Mouse (Mus musculus) cerebellum, postnatal 4 days (tissue): ENCODE data around the gene 4930590J08Rik.
A peak's percentile ranks its signal among the peaks of the same experiment; 100 is the strongest.
"Not testable (repeated sequence)": the region's sequence is repeated elsewhere in the genome, so short reads cannot be mapped to it uniquely, and the experiment has no call there.

Experiments
- DNase-seq, 2 experiments: peaks; one replicate each; pipeline ENCODE4 v3.0.0; 2022; ENCODE audit warnings: low spot score in 2 of 2, mixed read lengths in 1 of 2

Gene 4930590J08Rik

DNA sequence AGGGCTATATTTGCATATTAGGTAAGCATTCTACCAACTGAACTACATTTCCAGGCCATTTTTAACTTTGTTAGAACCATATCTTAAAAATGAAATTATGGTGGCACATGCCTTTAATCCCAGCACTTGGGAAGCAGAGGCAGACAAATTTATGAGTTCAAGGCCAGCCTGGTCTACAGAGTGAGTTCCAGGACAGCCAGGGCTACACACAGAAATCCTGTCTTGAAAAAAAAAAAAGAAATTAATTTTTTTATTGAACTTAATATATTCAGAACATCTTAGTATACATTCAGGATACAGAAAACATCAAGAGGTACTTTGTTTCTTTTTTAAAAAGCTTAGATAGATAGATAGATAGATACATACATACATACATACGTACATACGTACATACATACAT lies at the start of gene 4930590J08Rik:
Gene 4930590J08Rik (plus strand): TSS at position 301 of the 400 bp plus-strand sequence.
- DNase-seq, result not testable (repeated sequence)

- DNase-seq, result no peak
Measured at GRCm38 (mm10) chr6:91858339-91858738, 44.3 kb upstream of the 4930590J08Rik start.

- DNase-seq, result peak in 1 of 2 experiments; percentile 26
Measured at GRCm38 (mm10) chr6:91862848-91863247, 39.8 kb upstream of the 4930590J08Rik start.

DNA sequence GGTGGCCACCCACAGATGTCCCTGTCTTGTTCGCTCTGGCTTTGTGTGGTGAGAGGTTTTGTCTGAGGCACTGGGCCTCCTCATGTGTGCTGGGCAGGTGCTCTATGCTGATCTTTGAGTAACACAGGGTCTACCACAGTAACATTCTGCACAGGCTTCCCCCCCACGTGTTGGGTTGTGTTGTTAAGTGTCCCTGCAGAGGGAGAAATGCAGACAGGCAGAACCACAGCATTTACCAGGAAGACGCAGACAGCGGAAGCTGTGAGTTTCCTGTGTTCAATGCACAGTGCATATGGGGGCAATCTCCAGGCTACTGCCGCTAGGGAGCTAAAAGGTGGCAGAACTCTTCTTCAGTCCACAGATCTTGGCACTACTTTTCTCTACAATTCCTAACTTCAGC lies 38.0 kb upstream of the 4930590J08Rik start:
- no peak for DNase-seq

- DNase-seq, result no peak
Measured at GRCm38 (mm10) chr6:91865601-91866000, 37.0 kb upstream of the 4930590J08Rik start.

GRCm38 (mm10) chr6:91868091-91868490 lies 34.5 kb upstream of the 4930590J08Rik start:
- DNase-seq, result no peak

- DNase-seq, result no peak
Measured at GRCm38 (mm10) chr6:91872781-91873180, 29.8 kb upstream of the 4930590J08Rik start.

DNA sequence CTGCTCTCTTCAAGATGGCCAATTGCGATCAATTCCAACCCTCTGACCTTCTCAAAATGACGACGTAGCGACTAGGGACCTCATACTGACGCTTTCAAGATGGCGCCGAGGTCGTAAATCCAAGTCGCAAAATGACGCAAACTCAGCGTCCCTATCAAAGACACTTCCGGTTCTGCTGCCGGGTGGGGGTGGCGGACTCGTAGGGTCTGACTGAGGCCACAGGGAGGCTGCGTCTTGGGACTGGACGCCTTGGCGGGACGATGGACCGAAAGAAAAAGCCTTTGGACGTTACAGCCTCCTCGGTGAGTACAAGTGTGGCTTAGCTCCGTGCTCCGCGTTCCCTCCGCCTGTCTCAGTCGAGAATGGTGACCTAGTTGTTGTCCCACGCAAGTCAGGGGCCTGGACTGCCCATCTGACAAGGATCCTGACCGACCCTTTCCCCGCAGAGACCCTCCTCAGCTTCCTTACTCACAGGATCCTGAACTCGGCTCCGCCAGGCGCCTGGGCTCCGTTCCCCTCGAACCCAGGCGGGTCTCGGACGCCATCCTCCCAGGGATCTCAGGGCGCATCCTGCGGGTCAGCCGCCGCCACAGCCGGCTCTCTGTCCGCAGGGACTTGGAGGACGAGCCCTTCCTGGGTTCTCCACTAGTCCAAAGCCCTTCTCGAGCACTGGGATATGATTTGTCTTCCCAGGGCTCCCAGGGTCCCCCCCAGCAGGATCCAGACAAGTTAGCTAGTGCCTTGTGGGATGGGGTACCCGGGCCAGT lies 24.5 kb upstream of the 4930590J08Rik start, which contains the start of gene Ccdc174:
Gene Ccdc174 (plus strand): TSS at position 169 of the 767 bp plus-strand sequence.
- DNase-seq, result peak; percentile 79 to 84

- DNase-seq, result no peak
Measured at GRCm38 (mm10) chr6:91883859-91884258, 18.8 kb upstream of the 4930590J08Rik start.

DNA sequence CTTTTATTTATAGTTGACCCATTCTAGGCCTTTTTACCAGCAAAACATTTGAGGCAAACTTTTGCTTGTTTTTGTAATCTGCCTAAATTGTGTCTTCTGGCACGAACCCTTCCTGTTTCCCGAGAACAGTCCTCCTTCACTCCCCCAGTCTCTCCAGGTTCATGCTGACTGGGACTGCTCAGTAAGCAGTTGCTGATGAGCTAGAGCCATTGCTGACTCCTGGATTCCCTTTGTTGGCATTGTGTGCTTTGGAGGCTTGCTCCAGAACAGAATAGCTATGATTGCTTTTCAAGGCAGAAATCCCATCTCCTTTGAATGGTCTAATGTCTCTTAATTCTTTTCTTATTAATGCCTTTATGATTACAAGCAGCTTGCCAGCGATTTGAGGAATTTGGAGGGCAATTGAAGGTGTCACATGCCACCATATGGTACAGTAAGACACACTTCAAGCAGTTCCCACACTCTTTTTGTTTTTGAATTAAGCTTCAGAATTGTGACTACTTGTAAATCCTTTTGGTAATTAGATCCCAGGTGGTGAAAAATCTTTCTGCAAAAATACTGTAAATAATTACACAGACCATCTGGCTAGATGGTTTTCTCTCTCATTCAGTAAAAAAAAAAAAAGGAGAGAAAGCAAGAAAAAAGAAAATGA lies 13.2 kb upstream of the 4930590J08Rik start:
- no peak for DNase-seq

- DNase-seq, result no peak
Measured at GRCm38 (mm10) chr6:91890615-91891014, 12.0 kb upstream of the 4930590J08Rik start.

GRCm38 (mm10) chr6:91891776-91892175 lies 10.8 kb upstream of the 4930590J08Rik start:
- no peak for DNase-seq

GRCm38 (mm10) chr6:91896783-91897182 lies 5.8 kb upstream of the 4930590J08Rik start:
- no peak for DNase-seq

GRCm38 (mm10) chr6:91901505-91901904 lies 1.1 kb upstream of the 4930590J08Rik start:
- peak; percentile 74 to 84 for DNase-seq

- DNase-seq, result no peak
Measured at GRCm38 (mm10) chr6:91914011-91914410, 11.4 kb downstream of the 4930590J08Rik start.

- DNase-seq, result no peak
Measured at GRCm38 (mm10) chr6:91917286-91917685, 14.7 kb downstream of the 4930590J08Rik start.

GRCm38 (mm10) chr6:91917716-91918115 lies 15.1 kb downstream of the 4930590J08Rik start:
- DNase-seq, result no peak

DNA sequence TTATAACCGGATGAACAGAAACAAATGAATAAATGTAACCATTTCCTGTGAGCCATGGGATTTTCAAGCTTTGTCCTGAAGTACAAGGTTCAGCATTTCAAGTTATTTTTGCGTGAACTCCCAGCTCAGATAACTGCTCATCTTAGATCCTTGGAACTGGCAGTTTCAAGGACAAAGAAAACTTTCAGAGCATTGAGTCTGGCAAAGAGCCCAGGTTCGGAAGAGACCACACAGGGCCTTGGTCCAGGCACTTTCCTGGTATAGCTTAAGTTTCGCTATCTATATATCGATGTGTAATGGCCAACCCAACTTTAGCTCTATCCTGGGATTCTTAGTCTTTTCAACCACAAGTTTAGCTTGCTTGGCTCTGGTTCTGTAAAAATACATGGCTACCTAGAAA lies 28.6 kb downstream of the 4930590J08Rik start:
- DNase-seq, result no peak

- DNase-seq, result no peak
Measured at GRCm38 (mm10) chr6:91938491-91938890, 35.9 kb downstream of the 4930590J08Rik start.

DNA sequence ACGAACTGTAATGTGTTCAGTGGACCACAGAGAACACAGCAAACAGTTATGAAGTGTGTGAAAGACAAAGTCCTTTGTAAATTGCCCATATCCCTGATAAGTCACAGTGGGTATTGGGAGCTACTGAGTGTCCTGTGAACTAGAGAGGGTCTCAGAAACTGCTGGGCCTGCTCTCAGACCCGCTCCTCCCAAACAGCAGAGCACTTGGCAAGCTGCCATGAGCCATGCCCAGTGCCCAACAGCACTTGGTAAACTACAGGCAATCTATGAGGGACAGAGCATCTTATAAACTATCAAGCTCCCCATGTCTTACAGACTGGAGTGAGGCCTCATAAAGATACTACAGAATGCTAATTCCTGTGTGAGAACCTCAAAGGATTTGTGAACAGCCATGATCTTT lies 45.8 kb downstream of the 4930590J08Rik start:
- DNase-seq, result peak in 1 of 2 experiments; percentile 56

- DNase-seq, result not testable (repeated sequence)
Measured at GRCm38 (mm10) chr6:91958015-91958414, 55.4 kb downstream of the 4930590J08Rik start.

- no peak for DNase-seq
Measured at GRCm38 (mm10) chr6:91960028-91960811, 57.6 kb downstream of the 4930590J08Rik start.
